Mouse (Mus musculus) neutrophil, adult 5-6 weeks (primary cell): ENCODE measurements around the gene Cald1. TPM values are rescaled to one million over a fixed set of nuclear protein-coding genes. Genes with fewer than 3 reads are reported as not detected.

Experiments used
- ATAC-seq: fragments of 151-379, 151-347 bp; 2 replicates; pipeline ENCODE4 v1.8.0; 2017; ENCODE audit warnings: mild to moderate bottlenecking, moderate TSS enrichment; ENCODE audit not compliant: insufficient number of reproducible peaks, poor library complexity, low FRiP score, severe bottlenecking; ENCODE audit errors: extremely low read depth
- total RNA-seq: library from RNA; stranded (forward); fragments of 200-1000 nt; gene quantifications from 2 replicates; pipeline ENCODE4 v1.2.3, GENCODE M21; 2017

Cald1 gene
- total RNA-seq, 1 experiment from 2014 or later = 6.8 TPM

- no peak for ATAC-seq
Observed at GRCm38 (mm10) chr6:34658791-34659190, 60.5 kb downstream of the Cald1 start.

GRCm38 (mm10) chr6:34660724-34661123, 62.4 kb downstream of the Cald1 start:
- ATAC-seq = no peak

- no peak for ATAC-seq
Observed at GRCm38 (mm10) chr6:34662626-34663025, 64.3 kb downstream of the Cald1 start.

GRCm38 (mm10) chr6:34664291-34664690, 66.0 kb downstream of the Cald1 start:
- no peak for ATAC-seq

GRCm38 (mm10) chr6:34664749-34665148, 66.4 kb downstream of the Cald1 start:
- no peak for ATAC-seq

GRCm38 (mm10) chr6:34668739-34669254, 70.5 kb downstream of the Cald1 start:
- ATAC-seq = no peak

GRCm38 (mm10) chr6:34671355-34671754, 73.1 kb downstream of the Cald1 start:
- no peak for ATAC-seq

GRCm38 (mm10) chr6:34674416-34674815, 76.1 kb downstream of the Cald1 start:
- ATAC-seq = no peak

- ATAC-seq = no peak
Observed at GRCm38 (mm10) chr6:34674897-34675296, 76.6 kb downstream of the Cald1 start.

- no peak for ATAC-seq
Observed at GRCm38 (mm10) chr6:34682126-34682525, 83.8 kb downstream of the Cald1 start.

- no peak for ATAC-seq
Observed at GRCm38 (mm10) chr6:34684886-34685285, 86.6 kb downstream of the Cald1 start.

- no peak for ATAC-seq
Observed at GRCm38 (mm10) chr6:34688971-34689370, 90.7 kb downstream of the Cald1 start.

GRCm38 (mm10) chr6:34691416-34691815, 93.1 kb downstream of the Cald1 start:
- no peak for ATAC-seq

GRCm38 (mm10) chr6:34694096-34694495, 95.8 kb downstream of the Cald1 start:
- no peak for ATAC-seq

- ATAC-seq = no peak
Observed at GRCm38 (mm10) chr6:34703421-34704120, 105.3 kb downstream of the Cald1 start.

- ATAC-seq = no peak
Observed at GRCm38 (mm10) chr6:34707521-34707920, 109.2 kb downstream of the Cald1 start.

GRCm38 (mm10) chr6:34708650-34709265, 110.5 kb downstream of the Cald1 start:
- no peak for ATAC-seq

GRCm38 (mm10) chr6:34709289-34709688, 111.0 kb downstream of the Cald1 start:
- ATAC-seq = no peak

- ATAC-seq = no peak
Observed at GRCm38 (mm10) chr6:34709946-34710682, 111.8 kb downstream of the Cald1 start.

- no peak for ATAC-seq
Observed at GRCm38 (mm10) chr6:34710848-34711247, 112.5 kb downstream of the Cald1 start.
